In the genomic region with DNA sequence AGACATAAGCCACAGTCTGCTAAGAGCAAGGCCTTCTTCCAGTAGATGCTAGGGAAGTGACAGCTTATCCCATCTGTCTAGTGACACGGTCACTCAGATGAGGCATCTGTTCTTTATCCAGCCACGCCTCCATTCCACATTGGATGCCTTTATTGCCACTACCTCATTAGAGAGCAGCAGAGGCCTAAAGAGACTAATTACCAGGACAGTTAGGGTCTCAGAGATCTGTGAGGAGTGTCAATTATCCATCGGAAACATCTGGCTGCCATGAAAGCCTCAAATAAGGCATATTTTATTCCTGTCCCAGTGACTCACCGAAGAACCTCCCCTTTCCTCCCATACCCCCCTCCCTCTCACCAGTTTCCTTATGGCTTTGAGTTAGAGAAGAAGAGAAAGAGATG, we compare ENCODE assay signal across 19 mouse cellular contexts.
DNase-seq lines count a peak whose midpoint lies in the region; ATAC-seq lines count a peak whose summit lies in the region.
"Had no signal": no experiment of that assay in that cellular context is flagged by ENCODE, and none has a peak within 500 bp of the region (broad histone marks: within the 10 kb centered on the region; RNA-seq: fewer than 3 reads in every experiment).

No protein-coding gene starts in this region.

- WGBS in embryonic facial prominence, embryonic 11.5 days, result 56% methylated on average over 4 of the region's 4 CpGs
- 67% methylated on average over 4 of the region's 4 CpGs for WGBS in embryonic facial prominence, embryonic 10.5 days
- WGBS in limb, embryonic 10.5 days, result 11% methylated on average over 4 of the region's 4 CpGs
- 44% methylated on average over 4 of the region's 4 CpGs for WGBS in intestine, embryonic 16.5 days

- ATAC-seq in embryonic facial prominence, embryonic 11.5 days (replicated peaks; ENCODE audit: insufficient number of reproducible peaks, low FRiP score, low TSS enrichment, low read depth), result no peak
- no peak for ATAC-seq in intestine, embryonic 16.5 days
- ATAC-seq: liver, embryonic 12.5 days; Patski had no signal

- H3K4me1 ChIP-seq in embryonic facial prominence, embryonic 11.5 days (ENCODE audit: control insufficient read depth, insufficient read depth, low read length), result no peaks in the 10 kb centered on the region
- H3K4me1 ChIP-seq in embryonic facial prominence, embryonic 10.5 days, result peaks cover 14% of the 10 kb centered on the region
- peaks cover 16% of the 10 kb centered on the region for H3K4me1 ChIP-seq in limb, embryonic 10.5 days
- no peaks in the 10 kb centered on the region for H3K4me1 ChIP-seq in intestine, embryonic 16.5 days (ENCODE audit: control insufficient read depth, insufficient read depth, low read length)
- H3K4me1 ChIP-seq: hindbrain, embryonic 10.5 days; liver, embryonic 12.5 days had no signal

- peak; percentile 2 for DNase-seq in embryonic facial prominence, embryonic 11.5 days (ENCODE audit: low spot score)
- DNase-seq in embryonic facial prominence, embryonic 10.5 days (ENCODE audit: low spot score), result no peak
- peak; percentile 1 for DNase-seq in lung, postnatal 10 days
- DNase-seq in lung, postnatal 14 days, result no peak
- peak; percentile 52 for DNase-seq in embryo, embryonic 10.5 days (ENCODE audit: low spot score)
- DNase-seq in limb, embryonic 10.5 days (ENCODE audit: low spot score), result peak; percentile 58
- no peak for DNase-seq in left cerebral cortex, adult 18-20 months (ENCODE audit: low spot score in 2 of 2)
- DNase-seq: cerebellum, adult 11-12 months; kidney, adult 11 months; kidney, postnatal 25 days; layer of hippocampus, adult 9-11 months; lung, postnatal 36 days; right cerebral cortex, postnatal 14 days; thymus, postnatal 36 days had no signal

- no peak overlapping the region for H3K4me2 ChIP-seq in embryonic facial prominence, embryonic 11.5 days (ENCODE audit: low read depth, low read length)
- no peak overlapping the region for H3K4me2 ChIP-seq in intestine, embryonic 16.5 days (ENCODE audit: low read depth, low read length)
- H3K4me2 ChIP-seq: liver, embryonic 12.5 days had no signal

- H3K9ac ChIP-seq in embryonic facial prominence, embryonic 11.5 days (replicated peaks; ENCODE audit: low read length), result no peak overlapping the region
- no peak overlapping the region for H3K9ac ChIP-seq in intestine, embryonic 16.5 days (ENCODE audit: low read depth, low read length)
- H3K9ac ChIP-seq: liver, embryonic 12.5 days had no signal

- H3K27me3 ChIP-seq in embryonic facial prominence, embryonic 11.5 days (ENCODE audit: control insufficient read depth, insufficient read depth, low read length), result no peaks in the 10 kb centered on the region
- no peaks in the 10 kb centered on the region for H3K27me3 ChIP-seq in embryonic facial prominence, embryonic 10.5 days (replicated peaks; ENCODE audit: low read depth, poor library complexity, severe bottlenecking)
- no peaks in the 10 kb centered on the region for H3K27me3 ChIP-seq in limb, embryonic 10.5 days (ENCODE audit: low read depth, poor library complexity, severe bottlenecking)
- H3K27me3 ChIP-seq in intestine, embryonic 16.5 days (replicated peaks; ENCODE audit: control insufficient read depth, insufficient read depth, low read length), result no peaks in the 10 kb centered on the region
- H3K27me3 ChIP-seq: liver, embryonic 12.5 days; Patski had no signal

- H3K4me3 ChIP-seq in embryonic facial prominence, embryonic 11.5 days (ENCODE audit: low read depth, low read length), result no peak overlapping the region
- no peak overlapping the region for H3K4me3 ChIP-seq in embryonic facial prominence, embryonic 10.5 days
- H3K4me3 ChIP-seq in limb, embryonic 10.5 days, result no peak overlapping the region
- no peak overlapping the region for H3K4me3 ChIP-seq in intestine, embryonic 16.5 days (ENCODE audit: low read length)
- H3K4me3 ChIP-seq: erythroblast, embryonic 14.5 days; hindbrain, embryonic 10.5 days; liver, embryonic 12.5 days had no signal

- no peaks in the 10 kb centered on the region for H3K36me3 ChIP-seq in embryonic facial prominence, embryonic 11.5 days (replicated peaks; ENCODE audit: control insufficient read depth, insufficient read depth, low read depth, low read length)
- H3K36me3 ChIP-seq in embryonic facial prominence, embryonic 10.5 days (replicated peaks), result no peaks in the 10 kb centered on the region
- H3K36me3 ChIP-seq in limb, embryonic 10.5 days, result no peaks in the 10 kb centered on the region
- H3K36me3 ChIP-seq in intestine, embryonic 16.5 days (ENCODE audit: control insufficient read depth, insufficient read depth, low read length), result no peaks in the 10 kb centered on the region
- H3K36me3 ChIP-seq: hindbrain, embryonic 10.5 days; liver, embryonic 12.5 days had no signal

- no peaks in the 10 kb centered on the region for H3K9me3 ChIP-seq in embryonic facial prominence, embryonic 11.5 days (replicated peaks; ENCODE audit: control insufficient read depth, low read length)
- no peaks in the 10 kb centered on the region for H3K9me3 ChIP-seq in embryonic facial prominence, embryonic 10.5 days
- H3K9me3 ChIP-seq in limb, embryonic 10.5 days (replicated peaks), result no peaks in the 10 kb centered on the region
- no peaks in the 10 kb centered on the region for H3K9me3 ChIP-seq in intestine, embryonic 16.5 days (ENCODE audit: control insufficient read depth, low read length)
- H3K9me3 ChIP-seq: hindbrain, embryonic 10.5 days; liver, embryonic 12.5 days had no signal

- H3K27ac ChIP-seq in embryonic facial prominence, embryonic 11.5 days (replicated peaks; ENCODE audit: low read depth, low read length), result no peak overlapping the region
- H3K27ac ChIP-seq in embryonic facial prominence, embryonic 10.5 days (replicated peaks), result no peak overlapping the region
- H3K27ac ChIP-seq in limb, embryonic 10.5 days, result no peak overlapping the region
- H3K27ac ChIP-seq in intestine, embryonic 16.5 days (ENCODE audit: low read length), result no peak overlapping the region
- H3K27ac ChIP-seq: liver, embryonic 12.5 days had no signal

Comparison
In these comparisons a context has a peak if more than half of its experiments do, and no peak if none do; other contexts are left out.
1. DNase-seq: peak in embryonic facial prominence, embryonic 11.5 days (single experiment), lung, postnatal 10 days (single experiment), embryo, embryonic 10.5 days (single experiment) and limb, embryonic 10.5 days (single experiment); none in embryonic facial prominence, embryonic 10.5 days (single experiment), lung, postnatal 14 days (single experiment) and left cerebral cortex, adult 18-20 months (0 of 2).